Mouse (Mus musculus) adrenal gland, postnatal 14 days (tissue): ENCODE data around the gene Axl. TPM values are rescaled to one million over a fixed set of nuclear protein-coding genes. Genes with fewer than 3 reads are reported as not detected.
A peak's percentile ranks its signal among the peaks of the same experiment; 100 is the strongest.
"Not testable (repeated sequence)": the region's sequence is repeated elsewhere in the genome, so short reads cannot be mapped to it uniquely, and the experiment has no call there.

Experiments
- DNase-seq: peaks from one replicate; pipeline ENCODE4 v3.0.0; 2021; ENCODE audit warnings: mixed read lengths
- total RNA-seq: library from RNA; stranded (reverse); gene quantifications from 2 replicates; pipeline ENCODE4 v1.2.3, GENCODE M21; 2021

The Axl gene
- total RNA-seq, 1 experiment from 2014 or later = 44.8 TPM

DNA sequence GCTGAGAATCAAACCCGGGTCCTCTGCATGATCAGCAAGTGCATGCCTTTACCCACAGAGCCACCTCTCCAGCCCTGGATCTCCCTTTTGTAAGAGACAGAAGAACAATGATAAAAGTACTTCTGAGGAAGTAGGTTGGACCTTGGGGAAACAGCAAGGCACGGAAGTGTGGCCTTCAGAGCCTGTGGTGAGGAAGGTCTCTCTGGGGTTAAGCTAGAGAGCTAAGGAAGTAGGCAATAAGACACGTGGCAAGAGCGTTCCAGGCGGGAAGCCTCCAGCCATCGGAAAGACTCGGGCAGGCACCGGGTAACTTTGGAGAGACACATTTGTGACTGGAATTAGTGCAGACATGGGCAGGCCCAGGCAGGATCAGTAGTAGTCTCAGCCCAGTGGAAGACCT is 6.3 kb upstream of the Axl start:
- DNase-seq = no peak

DNA sequence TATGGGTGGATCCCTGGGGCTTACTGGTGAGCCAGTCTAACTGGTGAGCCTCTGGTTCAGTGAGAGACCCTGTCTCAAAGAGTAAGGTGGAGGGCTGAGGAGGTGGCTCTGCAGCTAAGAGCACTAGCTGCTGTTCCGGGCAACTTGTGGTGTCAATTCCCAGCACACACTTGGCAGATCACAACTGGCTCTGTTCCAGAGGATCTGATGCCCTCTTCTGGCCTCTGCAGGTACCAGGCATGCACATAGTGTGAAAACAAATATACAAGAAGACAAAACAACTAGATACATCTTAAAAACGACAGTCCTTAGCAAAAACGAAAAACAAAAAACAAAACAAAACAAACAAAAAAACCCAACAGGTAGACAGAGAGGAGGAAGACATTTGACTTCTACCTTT is 5.2 kb upstream of the Axl start:
- DNase-seq = peak; percentile 71

DNA sequence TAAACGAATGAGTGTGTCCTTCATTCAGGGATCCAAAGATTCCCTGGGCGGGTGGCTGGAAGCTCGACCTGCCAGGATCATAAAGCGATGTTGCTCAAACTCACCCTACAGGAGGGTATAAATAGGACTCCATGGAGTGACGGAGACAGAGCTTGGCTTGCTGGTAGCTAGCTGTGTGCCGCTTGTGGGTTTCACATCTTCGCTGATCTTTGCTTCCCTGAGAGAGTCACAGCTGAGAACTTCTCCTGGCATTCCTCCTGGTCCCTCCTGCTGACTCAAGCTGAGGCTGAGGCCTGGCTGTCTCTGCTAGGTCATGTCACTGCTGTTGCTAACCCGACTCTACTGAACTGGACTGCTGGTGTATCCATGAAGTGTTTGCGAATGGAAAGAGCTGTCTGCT is 4.5 kb upstream of the Axl start:
- not testable (repeated sequence) for DNase-seq

DNA sequence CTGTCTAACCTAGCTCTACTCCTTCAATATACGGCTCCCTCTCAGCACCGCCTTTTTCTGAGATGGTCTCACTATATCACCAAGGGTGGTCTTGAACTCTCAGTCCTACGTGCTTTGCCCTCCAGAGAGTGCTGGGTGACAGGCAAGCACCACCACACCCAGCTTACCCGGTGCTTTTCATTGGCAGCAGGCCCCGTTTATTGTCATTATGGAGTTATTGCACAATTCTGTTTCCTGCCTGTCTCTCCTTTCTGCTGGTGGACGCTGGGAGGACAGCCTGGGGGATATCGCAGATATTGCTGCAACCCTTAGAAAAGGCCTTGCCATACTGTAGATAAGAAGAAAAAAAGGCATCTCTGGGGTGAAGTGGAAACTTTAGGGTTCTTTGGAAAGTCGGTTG is 2.1 kb upstream of the Axl start:
- DNase-seq = peak; percentile 48

DNA sequence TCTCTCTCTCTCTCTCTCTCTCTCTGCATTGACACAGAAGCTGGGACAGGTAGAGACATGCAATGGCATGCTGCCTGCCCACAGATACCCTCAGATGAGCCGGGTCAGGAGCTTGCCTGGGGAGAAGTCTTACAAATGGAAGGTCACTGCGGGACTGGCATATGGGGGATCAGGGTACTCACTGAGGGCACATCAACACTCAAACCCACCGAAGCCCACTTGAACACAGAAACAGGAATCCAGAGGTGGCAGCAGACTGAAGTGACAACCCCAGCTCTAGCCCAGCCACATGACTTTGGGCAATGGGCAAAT is 580 bp upstream of the Axl start:
- DNase-seq = no peak

DNA sequence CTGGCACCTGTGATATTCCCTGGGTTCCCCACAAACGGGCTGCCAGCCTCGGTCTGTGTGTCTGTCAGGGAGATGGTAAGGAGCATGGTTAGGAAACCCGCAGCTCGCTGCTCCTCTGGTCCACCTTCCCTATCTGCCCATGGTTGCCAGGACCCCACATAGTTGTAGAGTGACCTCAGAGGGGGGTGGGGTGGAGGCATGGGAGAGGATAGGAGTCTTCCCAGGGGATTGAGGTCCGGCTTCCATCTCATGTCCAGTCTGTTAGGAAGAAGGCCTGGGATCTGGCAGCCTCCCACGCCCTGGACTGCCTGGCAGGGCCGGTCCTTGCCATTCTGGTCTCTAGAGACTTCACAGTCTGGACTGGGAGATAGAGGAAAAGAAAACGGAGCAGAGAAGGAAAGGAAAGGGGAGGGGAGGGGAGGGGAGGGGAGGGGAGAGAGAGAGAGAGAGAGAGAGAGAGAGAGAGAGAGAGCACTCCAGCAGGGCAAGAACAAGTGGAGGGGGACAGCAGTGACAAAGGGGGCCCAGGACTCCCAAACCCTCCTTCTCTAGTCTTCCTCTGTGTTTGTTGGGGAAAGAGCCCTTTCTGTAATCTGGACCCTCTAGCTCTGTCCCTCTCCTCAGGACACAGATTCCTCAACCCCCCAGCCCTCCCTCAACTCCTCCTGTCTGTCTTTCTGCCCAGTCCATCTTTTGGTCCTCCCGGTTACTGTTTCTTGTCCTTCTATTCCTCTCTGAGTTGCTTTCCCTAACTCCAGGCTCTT is 867 bp downstream of the Axl start:
- no peak for DNase-seq

- DNase-seq = no peak
Measured at GRCm38 (mm10) chr7:25786974-25787373, 1.5 kb downstream of the Axl start.

DNA sequence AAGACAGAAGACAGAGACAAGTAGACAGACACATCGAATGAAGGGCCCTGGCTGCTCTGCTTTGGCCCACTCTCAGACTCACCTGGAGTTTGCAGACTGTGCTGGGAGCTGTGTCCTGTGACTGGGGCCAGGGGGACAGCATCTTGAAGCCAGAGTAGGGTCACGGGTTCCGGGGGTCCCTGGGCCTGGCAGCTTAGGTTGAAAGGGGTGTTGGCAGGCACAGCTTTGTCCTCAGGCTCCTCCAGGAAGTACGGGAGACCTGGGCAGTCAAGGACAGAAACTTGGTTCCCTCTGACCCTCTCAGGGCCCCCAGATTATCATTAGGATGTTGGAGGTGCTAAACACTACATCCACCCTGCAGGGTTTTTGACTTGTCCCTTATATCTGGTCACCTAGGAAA is 2.8 kb downstream of the Axl start:
- no peak for DNase-seq

DNA sequence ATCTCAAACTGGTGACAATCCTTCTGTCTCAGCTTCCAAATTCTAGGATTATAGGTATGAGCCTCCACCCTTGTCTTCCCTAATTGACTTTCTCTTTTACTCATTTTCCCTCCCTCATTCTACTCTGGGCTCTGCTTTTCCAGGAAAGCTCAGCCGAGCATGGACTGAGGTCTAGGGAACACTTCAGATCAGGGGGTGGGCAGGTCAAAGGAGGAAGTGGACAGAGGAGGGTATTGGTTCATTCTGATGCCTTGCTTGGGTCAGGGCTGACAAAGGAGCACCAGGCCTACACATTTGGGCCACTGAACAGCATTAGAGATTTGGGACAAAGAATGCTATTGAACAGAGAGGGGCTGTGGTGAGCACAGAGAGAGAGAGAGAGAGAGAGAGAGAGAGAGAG is 3.7 kb downstream of the Axl start:
- DNase-seq = no peak

GRCm38 (mm10) chr7:25783746-25784145 is 4.8 kb downstream of the Axl start:
- DNase-seq = no peak

DNA sequence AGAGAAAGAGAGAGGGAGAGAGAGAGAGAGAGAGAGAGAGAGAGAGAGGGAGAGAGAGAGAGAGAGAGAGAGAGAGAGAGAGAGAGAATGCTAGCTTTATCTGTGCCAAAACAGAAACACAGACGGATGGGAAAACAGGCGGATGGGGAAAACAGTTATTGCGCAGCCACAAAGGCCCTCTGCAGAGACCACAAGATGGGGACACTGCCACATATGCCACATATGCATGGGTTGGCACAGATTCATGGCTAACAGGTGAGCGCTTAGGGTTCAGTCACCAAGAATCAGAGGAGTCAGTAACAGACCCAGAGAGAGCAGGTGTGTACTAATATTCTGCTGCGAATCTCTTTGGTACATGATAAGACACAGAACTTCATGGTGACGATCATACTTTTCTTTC is 5.8 kb downstream of the Axl start:
- DNase-seq = no peak

- DNase-seq = no peak
Measured at GRCm38 (mm10) chr7:25781937-25782610, 6.4 kb downstream of the Axl start.

DNA sequence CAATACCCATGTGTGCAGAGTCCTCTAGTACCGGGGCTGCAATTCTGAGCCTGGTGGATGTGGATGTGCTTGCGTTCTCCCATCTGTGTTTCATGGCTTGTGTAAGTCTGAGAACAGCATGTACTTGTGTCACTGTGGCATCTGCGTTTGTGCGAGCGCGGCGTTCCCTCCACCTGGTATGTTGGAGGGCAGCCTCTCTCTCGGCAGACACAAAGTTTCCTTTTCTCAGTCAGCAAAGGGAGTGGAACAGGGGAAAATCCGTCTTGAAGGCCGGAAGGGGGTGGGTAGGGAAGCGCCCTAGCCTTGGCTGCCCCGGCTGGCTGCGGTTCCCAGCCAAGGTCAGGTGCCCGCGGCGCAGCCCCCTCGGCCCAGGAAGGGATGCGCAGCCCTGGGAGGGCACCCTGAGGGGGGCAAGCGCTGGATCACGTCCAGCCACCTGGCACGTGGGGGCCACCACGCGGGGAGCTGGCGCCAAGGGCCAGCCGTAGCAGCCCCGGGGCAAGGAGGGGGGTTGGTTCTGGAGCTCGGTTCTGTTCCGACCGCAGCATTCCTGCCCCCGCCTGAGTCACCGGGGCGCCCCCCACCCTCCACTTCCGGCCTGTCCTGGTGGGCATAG is 7.1 kb downstream of the Axl start:
- peak; percentile 72 for DNase-seq

GRCm38 (mm10) chr7:25780753-25781152 is 7.8 kb downstream of the Axl start:
- no peak for DNase-seq

- no peak for DNase-seq
Measured at GRCm38 (mm10) chr7:25780021-25780420, 8.5 kb downstream of the Axl start.

DNA sequence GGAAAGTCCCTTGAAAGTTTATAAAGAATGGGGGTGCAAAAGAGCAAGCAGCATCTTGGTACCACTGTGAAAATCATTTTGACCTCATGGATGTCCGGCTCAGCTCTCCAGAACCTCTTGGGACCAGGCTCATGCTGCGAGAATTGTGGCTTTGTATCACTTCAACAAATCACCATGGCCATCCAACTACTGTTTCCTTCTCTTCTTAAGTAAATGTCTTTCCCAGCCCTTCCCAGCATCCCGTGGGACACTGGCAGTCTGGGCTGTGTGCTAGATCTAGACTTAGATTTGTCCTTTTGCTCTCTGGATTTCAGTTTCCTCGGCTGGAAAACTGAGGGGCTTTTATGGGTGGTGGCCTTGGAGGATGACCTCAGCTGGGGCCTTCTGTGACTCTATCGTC is 20.3 kb downstream of the Axl start:
- DNase-seq = no peak

DNA sequence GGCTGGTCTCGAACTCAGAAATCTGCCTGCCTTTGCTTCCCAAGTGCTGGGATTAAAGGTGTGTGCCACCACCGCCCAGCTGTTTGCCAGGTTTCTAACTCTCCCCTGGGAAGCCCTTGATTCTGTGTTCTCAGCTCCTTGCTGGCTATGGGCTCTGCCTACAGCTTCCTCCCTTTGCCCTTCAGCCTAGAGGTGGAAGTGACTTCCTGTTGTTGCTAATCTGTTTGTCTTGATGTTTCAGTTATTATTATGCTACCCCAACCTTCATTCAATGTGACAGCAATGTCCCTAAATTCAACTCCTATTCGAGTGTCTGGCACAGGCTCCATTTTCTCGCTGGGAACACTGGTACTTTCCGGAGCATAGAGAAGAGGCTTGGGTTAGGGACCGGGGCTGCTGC is 22.4 kb downstream of the Axl start:
- no peak for DNase-seq

DNA sequence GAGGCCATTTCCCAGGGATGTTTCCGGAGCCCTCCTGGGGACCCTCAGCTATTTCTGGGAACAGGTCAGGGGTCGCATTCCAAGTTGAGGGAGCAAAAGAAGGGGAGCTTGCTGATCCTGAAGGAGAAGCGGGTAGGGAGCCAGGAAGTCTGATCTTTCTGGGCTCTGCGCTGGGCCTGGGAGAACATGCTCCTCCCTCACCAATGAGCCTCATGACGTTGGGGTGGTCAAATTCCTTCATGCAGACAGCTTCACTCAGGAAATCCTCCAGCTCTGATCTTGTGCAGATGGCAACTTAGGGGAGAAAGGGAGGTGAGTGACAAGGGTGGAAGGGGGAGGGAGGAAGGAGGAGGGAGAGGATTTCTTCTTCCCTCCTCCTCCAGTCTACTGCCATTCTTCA is 24.3 kb downstream of the Axl start:
- no peak for DNase-seq

DNA sequence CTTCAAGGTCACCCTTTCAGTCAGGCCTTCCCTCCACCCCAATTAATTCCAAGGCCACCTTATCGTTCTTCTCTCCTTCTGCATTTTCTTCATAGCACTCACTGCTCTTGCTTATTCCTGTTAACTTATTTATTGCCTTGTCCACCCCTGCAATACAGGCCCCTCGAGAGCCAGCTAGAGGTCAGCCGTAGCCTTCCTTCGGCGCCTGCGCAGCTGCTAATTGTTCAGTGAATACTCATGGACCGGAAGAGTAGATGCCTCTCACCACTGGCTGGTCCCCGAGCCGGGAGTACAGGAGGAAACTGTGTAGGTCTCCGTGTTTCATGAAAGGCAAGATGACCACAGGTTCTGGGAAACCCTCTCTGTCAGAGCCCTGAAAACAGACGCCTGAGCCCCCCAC is 24.8 kb downstream of the Axl start:
- DNase-seq = peak; percentile 56

DNA sequence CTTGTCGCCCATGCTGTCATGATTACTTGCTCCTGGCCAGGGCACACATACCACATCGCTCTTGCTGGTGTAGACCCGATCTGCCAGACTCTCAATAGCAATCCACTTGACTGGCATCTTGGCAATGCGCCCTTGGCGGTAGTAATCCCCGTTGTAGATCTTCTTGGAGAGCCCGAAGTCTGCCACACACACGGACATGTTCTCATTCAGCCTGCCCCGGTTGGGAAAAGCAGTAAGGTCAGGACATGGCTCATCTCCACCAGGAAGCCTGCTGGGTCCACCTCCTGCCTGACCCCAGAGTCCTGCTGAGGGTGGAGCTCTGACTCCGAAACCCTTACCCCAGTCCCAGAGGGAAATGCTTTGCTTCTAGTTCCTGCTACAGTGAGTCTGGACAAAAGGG is 27.2 kb downstream of the Axl start:
- DNase-seq = peak; percentile 65

DNA sequence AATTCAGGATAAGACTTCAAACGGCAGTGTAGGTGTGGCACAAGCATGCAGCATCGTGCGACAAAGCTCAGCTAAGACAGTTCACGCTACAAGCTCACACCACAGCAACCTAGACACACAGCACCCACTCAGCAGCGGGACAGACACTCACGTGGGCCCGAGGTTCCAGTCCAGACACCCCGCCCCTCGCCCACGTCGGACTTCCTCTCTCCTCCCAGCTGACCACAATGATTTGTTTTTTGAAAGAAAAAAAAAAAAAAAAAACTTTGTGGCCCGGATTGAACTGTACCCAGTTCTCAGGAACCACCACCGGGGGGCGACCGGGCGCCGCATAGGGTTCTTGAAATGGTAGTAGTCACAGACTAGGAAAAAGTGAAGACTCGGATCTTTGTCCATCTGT is 32.5 kb downstream of the Axl start:
- DNase-seq = peak; percentile 97

DNA sequence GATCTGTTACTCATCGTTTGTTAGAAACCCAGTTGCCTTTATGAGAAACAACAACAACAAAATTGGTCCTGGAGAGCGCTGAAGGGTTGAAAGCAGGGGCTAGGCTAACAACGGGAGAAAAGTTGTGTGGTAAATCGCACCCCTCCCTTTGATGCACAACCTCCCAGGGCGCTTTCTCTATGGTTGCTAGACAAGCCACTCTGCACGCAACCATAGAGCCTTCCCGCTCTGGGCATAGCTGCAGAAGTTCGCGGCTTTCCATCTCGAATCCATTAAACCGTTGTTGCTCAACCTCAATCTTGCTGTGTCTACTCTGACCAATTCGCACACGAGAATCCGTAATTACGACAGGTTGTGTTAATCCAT is 33.1 kb downstream of the Axl start:
- peak; percentile 82 for DNase-seq

GRCm38 (mm10) chr7:25754738-25755467 is 33.6 kb downstream of the Axl start, which contains the start of gene Hnrnpul1:
Hnrnpul1 (minus strand) TSS chr7:25754757.
- DNase-seq = peak; percentile 99
